Mouse (Mus musculus): ENCODE results near the gene Fscn3.

Fscn3 gene

GRCm38 (mm10) chr6:28427096-28427839 is at the start of gene Fscn3:
TSS of gene Fscn3 (plus strand) at chr6:28427789.
- DNase-seq = peak; percentile 24

- DNase-seq = no peak
Measured at GRCm38 (mm10) chr6:28381983-28382382, 45.6 kb upstream of the Fscn3 start.

- no peak for DNase-seq
Measured at GRCm38 (mm10) chr6:28385169-28385568, 42.4 kb upstream of the Fscn3 start.

- DNase-seq = no peak
Measured at GRCm38 (mm10) chr6:28389038-28389437, 38.6 kb upstream of the Fscn3 start.

- DNase-seq = no peak
Measured at GRCm38 (mm10) chr6:28396051-28396852, 31.3 kb upstream of the Fscn3 start.

- DNase-seq = no peak
Measured at GRCm38 (mm10) chr6:28396853-28397457, 30.6 kb upstream of the Fscn3 start.

- no peak for DNase-seq
Measured at GRCm38 (mm10) chr6:28397681-28398203, 29.8 kb upstream of the Fscn3 start, which contains the start of gene Zfp800. TSS of gene Zfp800 (minus strand) at chr6:28398005.

- no peak for DNase-seq
Measured at GRCm38 (mm10) chr6:28398726-28399125, 28.9 kb upstream of the Fscn3 start.

GRCm38 (mm10) chr6:28399791-28400190 is 27.8 kb upstream of the Fscn3 start:
- no peak for DNase-seq

GRCm38 (mm10) chr6:28410053-28410452 is 17.5 kb upstream of the Fscn3 start:
- DNase-seq = peak; percentile 27

- DNase-seq = no peak
Measured at GRCm38 (mm10) chr6:28411236-28411635, 16.4 kb upstream of the Fscn3 start.

GRCm38 (mm10) chr6:28416981-28417380 is 10.6 kb upstream of the Fscn3 start:
- no peak for DNase-seq

- peak; percentile 73 for DNase-seq
Measured at GRCm38 (mm10) chr6:28418449-28418848, 9.1 kb upstream of the Fscn3 start.

- no peak for DNase-seq
Measured at GRCm38 (mm10) chr6:28419673-28420072, 7.9 kb upstream of the Fscn3 start.

- DNase-seq = no peak
Measured at GRCm38 (mm10) chr6:28420361-28420760, 7.2 kb upstream of the Fscn3 start.

- DNase-seq = no peak
Measured at GRCm38 (mm10) chr6:28420865-28421264, 6.7 kb upstream of the Fscn3 start.

- peak; percentile 97 for DNase-seq
Measured at GRCm38 (mm10) chr6:28421469-28422000, 6.1 kb upstream of the Fscn3 start.

- no peak for DNase-seq
Measured at GRCm38 (mm10) chr6:28422651-28423290, 4.8 kb upstream of the Fscn3 start.

- peak; percentile 98 for DNase-seq
Measured at GRCm38 (mm10) chr6:28423313-28423712, 4.3 kb upstream of the Fscn3 start, which contains the start of gene Arf5. TSS of gene Arf5 (plus strand) at chr6:28423560.

- DNase-seq = peak; percentile 58
Measured at GRCm38 (mm10) chr6:28423767-28424695, 3.6 kb upstream of the Fscn3 start.

GRCm38 (mm10) chr6:28425019-28425418 is 2.6 kb upstream of the Fscn3 start:
- DNase-seq = no peak

Measured in lung, postnatal 14 days (tissue).